Mouse (Mus musculus): ENCODE data around the gene Uts2r. TPM values are rescaled to one million over a fixed set of nuclear protein-coding genes. Genes with fewer than 3 reads are reported as not detected.

Uts2r gene
- polyA plus RNA-seq (2012), result not detected in 2 replicates

DNA sequence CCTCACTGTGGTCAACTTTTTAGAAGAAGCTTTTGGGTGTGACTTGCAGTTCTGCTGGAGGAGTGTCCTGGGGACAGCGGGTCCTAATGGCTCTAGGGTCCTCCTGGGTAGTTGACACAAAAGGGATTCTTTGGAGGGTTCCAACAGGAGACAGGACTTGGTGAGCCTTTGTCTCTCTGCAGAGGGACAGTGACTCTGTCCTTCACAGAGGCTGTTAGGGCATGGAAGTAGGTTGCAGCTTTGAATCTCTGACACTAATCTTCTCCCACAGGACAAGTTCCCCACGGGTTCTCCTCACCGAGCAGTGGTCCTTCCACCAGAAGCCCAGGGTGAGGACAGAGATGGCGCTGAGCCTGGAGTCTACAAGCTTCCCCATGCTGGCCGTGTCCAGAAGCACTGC is at the start of gene Uts2r:
TSS of gene Uts2r (plus strand) at position 301 of the 400 bp plus-strand sequence.

DNA sequence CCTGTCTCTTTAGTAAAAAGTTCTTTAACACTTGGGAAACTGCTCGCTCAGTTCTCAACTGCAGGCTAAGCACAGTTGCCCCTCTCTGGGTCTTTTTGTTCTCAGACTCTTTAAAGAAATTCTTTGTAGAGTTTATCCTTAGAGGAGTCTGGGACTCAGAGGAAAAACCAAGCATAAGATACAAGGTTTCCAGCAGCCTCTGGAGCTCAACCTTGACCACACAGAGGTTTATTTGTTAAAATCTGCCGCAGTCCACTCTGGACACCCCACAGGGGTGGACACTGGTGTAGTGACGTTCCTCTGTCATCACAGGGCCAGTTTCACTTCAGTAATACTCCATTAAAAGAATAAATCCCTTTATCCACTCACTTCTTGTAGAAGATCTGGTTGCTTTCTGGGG is 41.5 kb upstream of the Uts2r start, which contains the start of gene Tex19.2:
TSS of gene Tex19.2 (minus strand) at position 101 of the 400 bp plus-strand sequence.

DNA sequence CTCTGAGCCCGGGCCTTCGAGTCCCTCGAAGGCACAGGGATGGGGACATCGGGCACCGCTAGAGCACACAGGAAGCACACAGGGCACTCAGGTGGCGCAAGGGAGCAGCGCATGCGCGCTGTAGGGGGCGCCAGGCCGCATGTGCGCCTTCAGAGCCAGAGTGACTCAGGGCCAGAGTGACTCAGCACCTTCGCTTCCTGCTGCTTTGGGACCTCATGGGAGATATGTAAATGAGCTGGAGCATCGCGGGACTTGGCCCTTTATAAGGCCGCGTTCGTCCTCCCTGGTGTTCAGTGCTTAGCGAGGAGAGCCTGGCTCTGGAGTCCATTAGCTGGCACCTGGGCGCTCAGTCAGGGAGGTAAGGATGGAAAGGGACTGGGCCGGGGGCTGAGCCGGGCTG is 14.2 kb upstream of the Uts2r start, which contains the start of gene Tex19.1:
TSS of gene Tex19.1 (plus strand) at position 279 of the 400 bp plus-strand sequence.

DNA sequence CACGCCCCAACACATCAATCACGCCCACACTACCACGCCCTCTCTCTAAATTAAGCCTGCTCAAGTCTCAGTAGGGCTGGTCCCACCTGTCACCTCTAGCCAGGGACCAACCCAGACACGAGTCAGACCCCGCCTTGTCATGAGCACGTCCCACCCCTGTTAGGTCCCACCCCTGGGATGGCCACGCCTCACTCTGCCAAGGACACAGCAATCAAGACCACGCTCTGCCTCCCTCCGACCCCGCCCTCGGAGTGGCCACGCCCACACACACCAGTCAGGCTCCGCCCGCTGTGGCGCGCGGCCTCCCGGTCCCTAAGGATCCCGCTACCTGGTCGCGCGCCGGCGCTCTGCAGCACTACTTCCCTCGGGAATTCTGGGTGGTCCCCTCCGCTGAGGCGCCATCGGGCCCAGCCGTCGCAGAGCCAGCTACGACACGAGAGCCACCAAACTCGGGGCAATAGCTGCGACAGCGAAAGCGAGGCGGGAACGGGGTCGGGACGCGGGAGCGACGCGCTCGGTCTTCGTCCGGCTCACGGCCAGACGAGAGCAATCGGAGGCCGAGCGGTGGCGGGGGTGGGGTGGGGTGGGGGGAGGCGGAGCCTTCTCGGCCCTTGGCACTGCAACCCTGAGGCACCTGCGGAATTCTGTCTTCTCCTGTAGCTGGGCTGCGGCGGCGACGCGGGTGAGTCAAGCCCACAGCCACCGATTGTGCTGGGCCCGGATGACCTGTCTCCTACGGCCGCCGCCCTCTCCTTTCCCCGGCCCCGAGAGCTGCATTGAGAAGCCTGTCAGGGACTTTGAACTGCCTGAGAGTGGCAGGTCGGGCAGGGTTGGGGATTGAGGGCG is 44.3 kb downstream of the Uts2r start, which contains the start of the genes Hexdc and Ogfod3:
TSS of gene Hexdc (plus strand) at position 273 of the 846 bp plus-strand sequence.
TSS of gene Ogfod3 (minus strand) at position 551 of the 846 bp plus-strand sequence.

Other genes with a start within 250 kb of the Uts2r start
- gene Ccdc57, start 227.4 kb upstream of the Uts2r start, polyA plus RNA-seq (2012), result 5.9 and 8.1 TPM in 2 replicates
- gene Slc16a3, start 211.8 kb upstream of the Uts2r start, polyA plus RNA-seq (2012), result 15.1 and 25.3 TPM in 2 replicates
- gene Csnk1d, start 168.9 kb upstream of the Uts2r start, polyA plus RNA-seq (2012), result 177 and 184 TPM in 2 replicates
- 9.9 and 11.8 TPM in 2 replicates for gene Cd7, start 120.9 kb upstream of the Uts2r start, polyA plus RNA-seq (2012)
- gene Sectm1b, start 96.7 kb upstream of the Uts2r start, polyA plus RNA-seq (2012), result not detected in 2 replicates
- gene Sectm1a, start 79.1 kb upstream of the Uts2r start, polyA plus RNA-seq (2012), result not detected in 2 replicates
- not detected in 2 replicates for gene Tex19.2, start 41.6 kb upstream of the Uts2r start, polyA plus RNA-seq (2012)
- not detected in 2 replicates for gene Tex19.1, start 14.1 kb upstream of the Uts2r start, polyA plus RNA-seq (2012)
- gene Hexdc, start 44.2 kb downstream of the Uts2r start, polyA plus RNA-seq (2012), result 7.2 and 7.6 TPM in 2 replicates
- 14.7 and 17.2 TPM in 2 replicates for gene Ogfod3, start 44.4 kb downstream of the Uts2r start, polyA plus RNA-seq (2012)
- gene Cybc1, start 69.1 kb downstream of the Uts2r start, polyA plus RNA-seq (2012), result 23.5 and 27.6 TPM in 2 replicates
- gene Narf, start 77.0 kb downstream of the Uts2r start, polyA plus RNA-seq (2012), result 3.7 and 4.5 TPM in 2 replicates
- 25.9 and 30.6 TPM in 2 replicates for gene Foxk2, start 99.7 kb downstream of the Uts2r start, polyA plus RNA-seq (2012)
- 28.4 and 38.6 TPM in 2 replicates for gene Wdr45b, start 194.2 kb downstream of the Uts2r start, polyA plus RNA-seq (2012)
- gene Rab40b, start 228.0 kb downstream of the Uts2r start, polyA plus RNA-seq (2012), result 0.88 and 1.3 TPM in 2 replicates